Mouse (Mus musculus) heart, adult 2 months (tissue): ENCODE measurements around the gene Mybpc2.

Source experiments
- CTCF ChIP-seq: fragments of 200-600 bp; IDR thresholded peaks from 2 replicates; pipeline ENCODE4 v1.8.1; 2022; ENCODE audit warnings: antibody characterized with exemption, mild to moderate bottlenecking, moderate library complexity
- EP300 ChIP-seq: fragments of 200-500 bp; IDR thresholded peaks from 2 replicates; pipeline ENCODE4 v1.6.1; 2011; ENCODE audit warnings: low read depth, low read length, control low read depth; ENCODE audit not compliant: insufficient read depth
- POLR2A ChIP-seq: fragments of 200-500 bp; IDR thresholded peaks from 2 replicates; pipeline ENCODE4 v1.6.1; 2011; ENCODE audit warnings: mild to moderate bottlenecking, low read depth, low read length, control low read depth; ENCODE audit not compliant: insufficient read depth

GRCm38 (mm10) chr7:44519240-44519913, 5.1 kb downstream of the Mybpc2 start:
- TF ChIP-seq POLR2A (no peak), EP300 (no peak), CTCF (peak; percentile 39)
